Mouse (Mus musculus) erythroid progenitor cell, adult 5-6 weeks (primary cell): Measurements from ENCODE around the gene Spcs3. TPM values are rescaled to one million over a fixed set of nuclear protein-coding genes. Genes with fewer than 3 reads are reported as not detected.

ENCODE experiments used
- ATAC-seq: replicated peaks from 2 replicates; pipeline ENCODE4 v1.8.0; 2016; ENCODE audit warnings: moderate number of reproducible peaks, mild to moderate bottlenecking, moderate TSS enrichment, inconsistent platforms; ENCODE audit not compliant: poor library complexity, low FRiP score, severe bottlenecking
- total RNA-seq, 2 experiments: library from RNA; stranded (forward) in 1 of 2; stranded (reverse) in 1 of 2; fragments of 150-400 nt in 1 of 2; fragments of 186-747, 209-891 nt in 1 of 2; gene quantifications; 2 replicates each; pipeline versions ENCODE4 v1.2.3 to v1.2.4; 2015 to 2017; ENCODE audit warnings: low replicate concordance in 2 of 2

Gene Spcs3
- total RNA-seq, 2 experiments from 2014 or later: 32.3 to 38.6 TPM

DNA sequence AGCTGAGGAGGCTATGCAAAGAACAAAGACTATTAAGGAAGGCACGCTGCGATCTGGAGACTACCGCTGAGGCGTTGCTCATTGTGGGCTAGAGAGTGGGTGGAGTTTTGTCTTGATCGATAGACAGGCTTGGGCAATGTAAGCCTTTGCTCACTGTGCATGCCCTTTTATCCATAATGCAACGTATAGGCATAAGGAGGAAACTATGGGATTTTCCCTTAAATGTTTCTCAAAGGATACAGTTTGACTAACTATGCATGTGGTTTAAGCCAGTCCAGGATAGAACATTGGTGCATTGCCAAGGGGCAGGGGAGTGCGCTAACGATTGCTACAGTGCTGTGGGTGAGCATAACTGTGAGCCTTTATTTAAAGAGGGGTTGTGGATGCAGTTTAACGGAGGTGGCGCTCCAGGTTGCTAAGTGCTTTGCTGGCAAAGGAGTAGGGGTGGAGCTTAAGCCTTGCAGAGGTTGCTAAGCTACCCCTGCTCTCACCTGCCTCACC is 20.5 kb downstream of the Spcs3 start:
- no peak for ATAC-seq

DNA sequence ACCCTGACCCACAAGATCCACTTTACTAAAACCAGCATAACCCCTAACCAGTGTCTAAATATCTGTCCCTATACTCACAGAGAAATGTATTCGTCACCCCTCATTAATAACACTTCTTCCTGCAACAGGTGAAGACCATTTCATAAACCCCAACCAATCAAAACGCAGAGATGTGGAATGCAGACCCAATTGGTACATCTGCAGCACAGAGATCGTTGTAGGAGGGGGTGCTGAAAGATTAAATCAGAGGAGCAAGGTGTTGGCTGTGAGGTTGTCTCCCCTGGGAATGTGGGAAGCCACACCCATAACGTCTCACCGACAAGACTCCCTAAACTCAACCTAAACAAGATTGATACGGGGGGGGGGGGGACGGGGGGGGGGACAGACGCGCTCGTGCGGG is 21.0 kb downstream of the Spcs3 start:
- ATAC-seq: no peak

DNA sequence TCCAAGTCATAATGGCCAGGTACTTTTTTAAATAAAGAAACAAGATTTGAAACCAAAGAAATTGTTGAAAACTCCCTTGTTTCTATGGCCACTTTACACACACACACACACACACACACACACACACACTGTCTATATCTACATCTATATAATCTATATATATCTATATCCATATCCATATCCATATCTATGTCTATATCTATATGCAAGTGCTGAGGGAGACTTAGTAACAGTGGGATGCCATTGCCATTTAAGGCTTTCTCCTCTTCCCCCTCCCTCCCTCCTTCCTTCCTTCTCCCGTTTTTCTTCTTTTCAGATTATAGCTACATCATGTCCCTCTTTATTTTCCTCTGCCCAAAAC is 21.7 kb downstream of the Spcs3 start:
- no peak for ATAC-seq

DNA sequence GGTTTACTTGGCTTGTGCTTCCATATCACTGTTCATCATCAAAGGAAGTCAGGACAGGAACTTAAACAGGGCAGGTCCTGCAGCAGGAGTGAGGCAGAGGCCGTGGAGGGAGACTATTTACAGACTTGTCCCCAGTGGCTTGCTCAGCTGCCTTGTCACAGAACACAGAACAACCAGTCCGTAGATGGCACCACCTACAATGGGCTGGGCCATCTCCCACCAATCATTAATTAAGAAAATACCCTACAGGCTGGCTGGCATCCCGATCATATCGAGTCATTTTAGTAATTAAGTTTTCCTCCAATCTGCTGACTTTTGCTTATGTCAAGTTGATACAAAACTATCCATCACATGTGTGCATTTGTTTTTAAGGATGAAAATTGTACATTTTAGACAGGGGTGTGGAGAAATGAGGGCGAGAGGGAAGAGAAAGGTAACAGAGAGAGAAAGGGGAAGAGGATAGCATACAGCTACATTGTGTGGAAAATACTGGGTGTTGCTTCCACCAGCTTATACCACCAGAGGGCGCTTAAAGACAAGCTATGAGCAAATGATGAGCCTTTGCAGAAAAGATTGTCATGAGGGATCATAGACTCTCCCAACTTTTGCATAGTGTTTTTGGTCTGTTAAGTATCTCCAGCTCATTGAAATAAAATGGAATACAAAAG is 22.2 kb downstream of the Spcs3 start:
- ATAC-seq: peak; percentile 73; the same call in 1 of the 2 replicates

DNA sequence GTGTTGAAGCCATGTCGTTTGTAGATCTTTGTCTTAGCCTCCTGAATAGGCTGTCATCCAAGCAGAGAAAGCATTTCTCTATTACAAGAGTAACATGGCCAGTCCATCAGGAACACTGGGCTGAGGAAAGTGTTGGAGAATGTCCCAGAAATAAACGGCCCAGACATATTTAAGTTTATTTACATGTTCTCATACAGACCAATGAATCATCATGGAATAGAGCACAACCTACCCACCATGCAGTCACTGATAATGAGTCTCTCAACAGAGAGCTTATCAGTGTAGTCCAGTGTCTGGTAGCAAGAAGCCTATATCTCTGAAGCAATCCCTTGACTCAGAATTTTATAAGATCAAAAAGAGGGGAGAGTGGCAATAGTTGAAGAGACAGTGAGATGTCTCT is 24.7 kb downstream of the Spcs3 start:
- ATAC-seq: no peak

DNA sequence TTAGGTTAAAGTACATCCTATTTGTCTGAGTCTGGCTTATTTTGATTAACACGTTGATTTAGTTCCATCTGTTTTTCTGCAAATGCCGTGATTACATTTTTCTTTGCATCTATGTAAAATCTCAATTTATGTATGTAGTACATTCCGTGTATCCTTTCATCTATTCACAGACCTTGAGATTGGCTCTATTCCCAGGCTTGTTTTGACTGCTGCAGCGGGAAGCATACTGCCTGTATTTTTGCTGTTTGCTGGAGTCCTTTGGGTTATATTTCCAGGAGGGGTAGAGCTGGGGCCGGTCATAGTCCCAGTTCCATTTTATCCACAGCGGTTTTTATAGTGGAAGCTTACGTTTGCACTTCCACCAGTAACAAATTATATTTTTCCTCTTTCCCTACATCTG is 26.7 kb downstream of the Spcs3 start:
- no peak for ATAC-seq

DNA sequence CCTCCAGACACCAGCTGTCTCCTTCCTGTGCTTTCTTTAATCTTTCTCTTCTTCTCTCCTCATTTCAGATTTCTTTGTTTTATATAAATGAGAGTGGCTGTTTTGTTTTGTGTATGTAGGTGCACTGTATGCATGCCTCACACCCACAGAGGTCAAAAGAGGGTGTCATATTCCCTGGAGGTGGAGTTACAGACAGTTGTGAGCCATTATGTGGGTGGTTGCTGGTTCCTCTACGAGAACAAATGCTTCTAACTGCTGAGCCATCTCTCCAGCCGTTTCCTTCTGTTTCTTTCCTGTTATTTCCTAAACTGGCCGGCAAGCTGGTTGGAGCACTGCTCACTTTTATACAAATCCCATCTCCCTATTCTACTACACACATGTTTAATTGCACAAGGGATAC is 35.9 kb downstream of the Spcs3 start:
- no peak for ATAC-seq

DNA sequence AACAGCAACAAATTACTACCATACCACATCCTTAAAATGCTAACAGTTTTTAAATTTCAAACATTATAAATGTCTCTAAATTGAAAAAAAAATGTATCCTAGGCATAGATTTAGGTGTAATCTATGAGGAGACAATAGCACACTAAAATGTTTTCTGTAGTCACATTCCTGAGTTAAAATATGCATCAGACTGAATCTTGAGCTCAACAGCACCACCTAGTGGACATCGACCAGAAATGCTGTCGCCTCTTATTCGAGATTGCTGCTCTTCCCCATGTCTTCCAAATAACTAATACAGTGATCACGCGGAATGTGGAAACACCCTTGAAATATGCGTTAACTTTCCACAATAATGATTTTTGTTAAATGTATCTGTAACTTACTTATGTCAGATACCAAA is 36.7 kb downstream of the Spcs3 start:
- no peak for ATAC-seq

DNA sequence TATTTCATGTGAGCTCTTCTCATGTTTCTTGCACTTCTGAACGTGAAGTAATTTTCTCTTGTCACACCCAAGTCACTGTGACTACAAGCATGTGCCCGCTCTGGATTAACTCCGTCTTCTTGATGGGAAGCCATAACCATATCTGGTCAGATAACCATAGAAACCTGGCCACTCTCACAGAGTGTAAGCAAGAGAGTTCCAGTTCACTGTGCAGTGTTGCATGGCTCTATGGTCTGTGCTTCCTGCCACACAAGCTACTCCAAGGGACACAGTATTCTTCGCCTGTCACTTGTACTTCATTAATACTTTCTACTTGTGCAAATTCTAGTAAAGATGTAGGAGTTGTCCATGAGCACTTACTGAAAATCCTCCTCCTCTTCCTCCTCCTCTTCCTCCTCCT is 37.9 kb downstream of the Spcs3 start:
- no peak for ATAC-seq

DNA sequence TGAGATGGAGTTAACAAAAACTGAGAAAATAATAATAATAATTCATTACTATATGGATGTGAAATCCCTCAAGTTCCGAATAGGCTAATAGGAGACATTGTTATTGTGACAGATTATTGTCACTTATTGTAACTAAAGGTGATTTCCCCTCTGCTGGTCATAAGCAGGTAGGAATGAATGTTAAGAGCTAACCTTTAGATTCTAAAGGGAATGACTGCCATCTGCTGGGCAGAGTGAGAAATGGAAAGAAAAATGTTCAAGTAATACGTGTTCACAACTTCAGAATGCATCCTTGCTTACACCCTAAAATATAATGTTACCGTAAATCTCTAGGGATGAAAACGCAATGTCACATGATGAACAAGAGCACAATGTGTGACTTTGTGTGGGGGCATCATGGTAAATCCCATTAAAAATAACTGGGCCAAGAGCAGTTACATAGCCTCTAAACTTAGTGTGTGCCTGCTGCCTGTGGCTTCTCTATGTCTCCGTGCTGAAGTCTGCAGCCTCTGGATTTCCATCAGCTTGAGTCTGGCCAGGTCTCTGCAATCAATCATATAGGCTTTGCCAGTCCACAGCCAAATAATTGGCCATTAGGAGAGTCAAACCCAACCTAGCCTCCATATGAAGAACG is 38.6 kb downstream of the Spcs3 start:
- no peak for ATAC-seq

DNA sequence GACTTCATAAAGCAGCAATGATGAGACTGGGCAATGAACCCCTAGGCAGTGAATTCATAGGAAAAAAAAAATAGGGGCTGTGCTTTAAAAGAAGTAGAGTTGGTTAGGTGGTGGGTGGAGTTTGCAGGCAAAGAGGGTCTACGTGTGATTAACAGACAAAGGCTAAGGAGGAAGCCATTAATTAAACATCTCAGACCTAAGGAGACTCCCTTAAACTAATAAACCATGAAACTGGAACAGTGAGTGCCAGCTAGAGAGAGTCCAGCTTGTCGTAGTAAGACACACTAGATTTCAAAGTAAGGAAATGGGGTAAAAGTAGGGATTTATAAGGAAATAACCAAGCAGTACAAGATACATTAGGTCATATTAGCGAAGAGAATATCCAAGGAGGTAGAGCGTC is 41.4 kb downstream of the Spcs3 start:
- ATAC-seq: no peak

DNA sequence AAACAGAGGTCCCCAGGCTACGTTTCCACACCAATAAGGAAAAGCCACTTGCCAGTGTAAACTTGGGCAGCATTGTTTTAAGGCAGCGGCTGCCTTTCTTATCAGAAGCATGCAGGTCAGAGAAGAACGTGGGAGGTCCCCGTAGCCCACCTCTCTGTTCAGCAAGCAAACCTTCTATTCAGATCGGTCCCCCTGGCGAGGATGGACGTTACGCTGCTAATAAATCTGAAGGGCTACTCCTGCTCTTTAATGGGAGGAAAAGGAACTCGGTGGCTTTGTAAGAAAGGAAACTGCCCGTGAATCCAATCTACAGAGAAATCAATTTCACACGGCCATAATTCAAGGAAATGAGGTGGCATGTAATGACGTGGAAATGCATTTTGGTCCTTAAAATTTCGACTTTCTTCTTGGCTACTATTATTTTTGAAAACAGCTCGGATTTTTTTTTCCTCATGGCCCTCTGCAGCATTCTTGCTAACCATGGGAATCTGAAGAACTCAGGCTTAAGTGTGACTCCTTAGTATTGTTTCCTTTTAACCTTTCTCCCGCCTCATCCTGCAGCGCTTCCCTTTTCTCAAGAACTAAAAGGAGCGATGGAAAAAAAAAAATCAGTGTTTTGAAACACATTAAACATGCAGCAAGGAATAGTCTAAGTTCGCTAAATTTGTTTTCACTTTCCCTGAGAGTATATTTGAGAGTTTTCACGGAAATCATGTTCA is 43.1 kb downstream of the Spcs3 start:
- ATAC-seq: no peak

Other genes starting within 250 kb of the Spcs3 start
- not detected in 2 replicates for gene Asb5, start 418 bp downstream of the Spcs3 start, total RNA-seq (2015; ENCODE audit: low replicate concordance)
- not detected in 2 replicates for gene Asb5, start 418 bp downstream of the Spcs3 start, total RNA-seq (2017; ENCODE audit: low replicate concordance)
- gene Spata4, start 70.8 kb upstream of the Spcs3 start, total RNA-seq (2015; ENCODE audit: low replicate concordance): not detected in 2 replicates
- not detected in 2 replicates for gene Spata4, start 70.8 kb upstream of the Spcs3 start, total RNA-seq (2017; ENCODE audit: low replicate concordance)